Mouse (Mus musculus): ENCODE measurements at regions not wholly inside any gene's neighbourhood (a gene's known extent, or its start where the extent isn't known, plus 50 kb on each side); places are given as distances from the start of the nearest gene placed in this dataset.

GRCm38 (mm10) chr17:50439365-50439764 lies 69.8 kb upstream of the Plcl2 start:
- DNase-seq (ENCODE audit: low read depth): no peak

DNA sequence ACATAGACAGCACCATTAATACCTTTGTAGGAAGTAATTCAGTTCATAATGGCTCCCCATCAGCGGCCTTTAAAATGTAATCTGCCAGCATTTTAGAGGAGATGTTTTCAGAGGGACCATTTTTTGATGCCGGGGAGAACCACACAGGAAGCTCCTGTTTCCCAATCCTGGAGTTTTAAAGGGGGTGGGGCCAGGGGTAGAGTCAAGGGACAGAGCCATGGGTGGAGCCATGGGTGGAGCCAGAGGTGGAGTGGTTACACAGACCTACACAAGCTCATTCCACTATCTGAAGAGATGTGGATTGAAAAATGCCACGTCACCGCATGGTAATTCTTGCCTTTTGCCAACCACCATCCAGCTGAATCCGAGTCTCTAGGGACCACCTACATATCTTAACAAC lies 67.1 kb upstream of the Plcl2 start:
- DNase-seq (ENCODE audit: low read depth): no peak

DNA sequence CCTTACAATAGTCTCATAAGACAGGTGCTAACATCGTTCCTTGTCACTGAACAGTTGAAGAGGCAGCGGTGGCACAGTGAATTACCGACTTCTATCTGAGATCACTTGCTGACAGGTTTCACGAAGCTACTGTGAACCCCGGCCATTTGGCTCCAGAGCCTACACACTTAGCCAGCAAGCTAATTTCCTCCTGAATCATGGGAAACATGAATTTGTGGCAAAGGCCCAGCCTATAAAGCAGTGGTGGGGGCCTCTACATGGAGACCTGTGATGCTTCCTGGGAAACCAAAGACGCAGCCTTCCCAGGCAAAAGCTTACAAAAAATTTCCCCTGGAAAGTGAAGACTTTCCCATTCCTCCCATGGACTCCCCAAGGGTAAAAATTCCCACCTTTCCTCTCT lies 66.3 kb upstream of the Plcl2 start:
- DNase-seq (ENCODE audit: low read depth): no peak

GRCm38 (mm10) chr17:50443376-50444022 lies 65.7 kb upstream of the Plcl2 start:
- DNase-seq (ENCODE audit: low read depth): no peak

DNA sequence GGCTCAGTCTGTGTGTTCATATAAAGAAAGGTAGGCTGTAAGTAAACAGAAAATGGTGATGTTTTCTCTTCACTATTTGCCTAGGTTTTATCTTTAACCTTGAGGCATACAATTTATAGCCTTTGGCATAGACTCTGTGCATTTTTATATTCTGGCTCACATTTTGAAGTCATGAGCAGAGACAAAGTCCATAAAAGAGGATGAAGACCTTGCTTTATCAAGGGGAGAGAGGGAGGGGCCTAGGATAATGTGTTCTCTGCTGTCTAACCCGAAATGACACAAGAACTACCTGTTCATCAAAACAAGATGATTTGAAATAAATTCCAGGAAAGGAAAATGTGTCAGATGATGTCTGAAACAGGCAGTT lies 65.2 kb upstream of the Plcl2 start:
- no peak for DNase-seq (ENCODE audit: low read depth)

GRCm38 (mm10) chr17:50448693-50449092 lies 60.5 kb upstream of the Plcl2 start:
- no peak for DNase-seq (ENCODE audit: low read depth)

- DNase-seq (ENCODE audit: low read depth): no peak
These were observed 57.6 kb upstream of the Plcl2 start for GRCm38 (mm10) chr17:50451606-50452005.

DNA sequence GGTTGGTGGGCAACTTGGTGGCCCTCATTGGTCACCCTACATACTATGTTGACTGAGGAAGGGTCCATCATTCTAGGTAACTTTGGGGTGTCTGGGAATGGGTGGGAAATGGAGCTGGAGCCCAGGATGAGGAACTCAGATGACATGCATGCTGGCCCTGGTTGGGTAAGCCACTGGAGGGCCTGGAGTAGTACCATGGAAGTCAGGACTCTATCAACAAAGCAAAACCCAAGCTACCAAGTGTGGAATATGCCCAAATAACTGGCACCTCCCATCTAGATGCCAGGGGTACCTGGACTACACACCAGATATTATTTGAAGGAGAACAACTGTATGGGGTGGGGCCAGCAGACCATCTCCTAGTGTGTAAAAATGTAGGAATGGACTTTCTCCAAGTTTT lies 55.7 kb upstream of the Plcl2 start:
- DNase-seq (ENCODE audit: low read depth): no peak

- DNase-seq (ENCODE audit: low read depth): no peak
These were observed 55.2 kb upstream of the Plcl2 start for GRCm38 (mm10) chr17:50453956-50454355.

- DNase-seq (ENCODE audit: low read depth): no peak
These were observed 54.3 kb upstream of the Plcl2 start for GRCm38 (mm10) chr17:50454917-50455316.

- DNase-seq (ENCODE audit: low read depth): no peak
These were observed 53.5 kb upstream of the Plcl2 start for GRCm38 (mm10) chr17:50455719-50456118.

- DNase-seq (ENCODE audit: low read depth): no peak
These were observed 52.0 kb upstream of the Plcl2 start for GRCm38 (mm10) chr17:50457053-50457697.

GRCm38 (mm10) chr17:50458232-50458631 lies 51.0 kb upstream of the Plcl2 start:
- DNase-seq (ENCODE audit: low read depth): no peak

Measured in 416B (cell line).